Mouse (Mus musculus): Measurements from ENCODE around the gene Celsr1. TPM values are rescaled to one million over a fixed set of nuclear protein-coding genes. Genes with fewer than 3 reads are reported as not detected.

The Celsr1 gene
- polyA plus RNA-seq, 1 experiment from 2014 or later, result 30.8 TPM

DNA sequence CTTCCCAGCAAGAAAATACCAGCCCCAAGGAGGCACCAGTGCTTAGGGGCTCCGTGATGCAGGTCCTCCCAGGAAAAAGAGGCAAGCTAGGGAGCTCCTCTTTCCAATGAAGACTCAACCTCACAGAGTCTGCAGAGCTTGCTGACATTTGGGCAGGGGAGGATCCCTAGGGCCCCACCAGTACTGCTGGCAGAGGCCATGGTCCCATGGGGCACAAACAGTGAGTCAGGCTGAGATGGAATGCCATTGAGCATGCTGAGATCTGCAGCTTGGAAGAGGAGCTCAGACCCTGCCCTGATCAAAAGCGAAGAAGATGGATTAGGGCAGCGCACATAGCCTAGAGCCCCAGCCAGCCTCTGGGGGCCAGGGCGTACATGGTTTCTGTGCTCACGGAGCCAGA is 7.8 kb upstream of the Celsr1 start:
- in situ Hi-C loops (cut with MboI; ENCODE audit: low pct_unique_long_range_greater_than_20kb), result no loop called here
- POLR2A ChIA-PET, result interaction anchor here (1.1 kb wide), 1 partner anchor 131 kb away, joined by 3 read pairs; no protein-coding TSS in a partner anchor
- CTCF ChIA-PET, result interaction anchor here (1.0 to 6.1 kb wide), 5 partner anchors 13 to 145 kb away, joined by 3 to 61 read pairs (median 9); no protein-coding TSS in a partner anchor
- TF ChIP-seq CTCF (IDR thresholded peaks at IDR 0.05), result no peak
- no peak for ATAC-seq
- H3K27me3 ChIP-seq, result no peaks in the 10 kb centered on the region
- DNase-seq (ENCODE audit: low read depth, low spot score), result no peak

DNA sequence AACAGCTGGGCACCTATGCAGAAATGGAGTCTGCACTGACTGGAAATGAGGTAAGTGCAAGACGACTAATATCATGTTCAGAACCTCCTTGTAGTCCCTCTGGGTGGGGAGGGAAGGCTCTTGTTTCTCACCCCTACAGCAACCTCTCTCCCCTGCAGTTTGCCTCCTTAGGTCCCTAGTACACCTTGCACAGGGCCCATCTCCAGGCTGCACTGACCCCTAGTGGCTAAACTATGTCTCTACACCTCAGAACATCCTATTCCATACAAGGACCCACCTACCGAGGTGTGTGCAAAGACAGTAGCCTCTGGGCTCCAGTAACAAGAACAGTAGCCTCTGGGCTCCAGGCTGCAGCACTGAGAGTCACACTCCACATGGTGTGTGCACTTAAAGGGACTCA is 5.2 kb upstream of the Celsr1 start:
- POLR2A ChIA-PET, result interaction anchor here (0.8 to 1.2 kb wide), 2 partner anchors 125 to 136 kb away, joined by 3 to 6 read pairs; no protein-coding TSS in a partner anchor
- CTCF ChIA-PET, result interaction anchor here (0.7 to 6.1 kb wide), 11 partner anchors 23 to 160 kb away, joined by 3 to 61 read pairs (median 3); partner anchors contain the start of gene Trmu
- no peak for DNase-seq (ENCODE audit: low read depth, low spot score)
- in situ Hi-C loops (cut with MboI; ENCODE audit: low pct_unique_long_range_greater_than_20kb), result loop anchor here (5.0 to 10.0 kb wide), 2 partner anchors 74 to 127 kb away; no protein-coding TSS in a partner anchor
- peak; percentile 19 for ATAC-seq
- H3K27me3 ChIP-seq, result no peaks in the 10 kb centered on the region
- no peak for TF ChIP-seq CTCF (IDR thresholded peaks at IDR 0.05)

DNA sequence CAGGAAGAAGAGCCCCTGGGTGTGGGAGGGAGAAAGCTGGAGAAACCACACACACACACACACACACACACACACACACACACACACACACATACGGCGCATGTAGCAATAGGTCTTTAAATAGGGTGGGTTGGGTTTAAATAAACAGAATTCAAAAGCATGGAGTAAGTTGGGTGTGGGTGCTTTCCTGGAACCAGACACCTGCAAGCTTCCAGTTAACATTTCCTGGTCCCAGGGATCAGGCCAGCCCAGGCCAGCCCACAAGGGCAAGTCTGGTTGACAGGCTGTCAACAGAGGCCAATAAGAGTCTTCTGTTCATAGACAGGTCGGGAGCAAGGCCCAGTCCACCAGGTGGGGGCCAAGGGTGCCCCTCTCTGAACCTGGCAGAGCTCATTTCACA is 2.3 kb upstream of the Celsr1 start:
- ChIA-PET POLR2A (no interaction called here), CTCF (interaction anchor here (1.0 to 1.2 kb wide), 2 partner anchors 122 to 125 kb away, joined by 4 read pairs; no protein-coding TSS in a partner anchor)
- no peaks in the 10 kb centered on the region for H3K27me3 ChIP-seq
- ATAC-seq (no peak), DNase-seq (ENCODE audit: low read depth, low spot score) (no peak)
- no peak for TF ChIP-seq CTCF (IDR thresholded peaks at IDR 0.05)
- in situ Hi-C loops (cut with MboI; ENCODE audit: low pct_unique_long_range_greater_than_20kb), result loop anchor here (5.0 to 10.0 kb wide), 2 partner anchors 71 to 124 kb away; no protein-coding TSS in a partner anchor

DNA sequence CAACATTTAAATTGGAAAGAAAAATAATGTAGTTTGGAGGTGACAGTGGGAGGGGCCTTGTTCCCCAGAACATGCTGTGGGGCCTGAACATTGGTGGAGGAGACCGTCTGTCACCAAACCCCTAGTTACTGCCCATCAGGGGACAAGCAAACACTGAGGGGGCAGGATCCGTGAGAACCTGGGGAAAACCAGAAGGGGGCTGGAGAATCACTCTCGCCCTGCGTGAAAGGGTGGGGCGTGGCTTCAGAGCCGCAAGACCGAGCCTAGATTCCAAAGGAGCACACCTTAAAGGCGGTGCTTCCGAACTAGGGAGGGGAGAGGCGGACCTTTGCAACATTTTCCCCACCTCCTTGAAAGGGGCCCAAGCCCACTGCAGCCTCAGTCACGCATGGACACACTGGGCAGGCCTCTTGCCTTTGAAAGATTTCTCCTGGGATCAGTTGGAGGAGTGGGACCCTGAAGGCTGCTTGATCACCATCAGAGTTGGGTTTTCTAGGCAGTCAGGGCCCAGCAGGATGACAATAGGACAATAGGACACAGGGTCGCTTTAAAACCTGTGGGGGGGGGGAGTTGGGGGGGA is 1.3 kb upstream of the Celsr1 start:
- in situ Hi-C loops (cut with MboI; ENCODE audit: low pct_unique_long_range_greater_than_20kb), result loop anchor here (5.0 to 10.0 kb wide), 2 partner anchors 70 to 123 kb away; no protein-coding TSS in a partner anchor
- POLR2A ChIA-PET, result no interaction called here
- DNase-seq (ENCODE audit: low read depth, low spot score), result no peak
- CTCF ChIA-PET, result interaction anchor here (1.0 to 1.2 kb wide), 2 partner anchors 121 to 124 kb away, joined by 3 to 4 read pairs (median 4); no protein-coding TSS in a partner anchor
- no peaks in the 10 kb centered on the region for H3K27me3 ChIP-seq
- ATAC-seq, result no peak
- TF ChIP-seq CTCF (IDR thresholded peaks at IDR 0.05), result no peak

DNA sequence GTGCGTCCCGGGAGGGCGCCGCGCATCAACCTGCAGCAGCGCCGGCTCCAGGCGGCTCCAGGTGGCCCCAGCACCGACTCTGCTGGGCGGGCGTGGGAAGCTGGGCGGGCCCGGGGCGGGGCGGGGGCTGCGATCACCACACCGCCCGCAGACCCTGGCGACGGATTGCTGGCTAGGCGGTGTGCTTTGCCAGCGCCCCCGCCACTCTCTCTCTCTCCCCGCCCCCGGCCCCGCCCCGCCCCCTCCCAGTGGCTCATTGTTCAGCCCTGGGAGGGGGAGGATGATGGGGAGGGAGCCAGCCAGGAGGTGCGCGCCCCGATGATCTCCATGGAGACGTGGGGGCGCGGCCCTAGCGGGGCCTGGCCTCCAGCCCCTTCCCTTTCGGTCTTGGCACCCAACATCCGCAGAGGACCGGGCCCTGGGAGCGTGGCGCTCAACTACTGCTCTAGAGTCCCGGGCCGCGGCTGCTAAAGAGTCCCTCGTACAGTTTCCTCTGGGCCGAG is 495 bp upstream of the Celsr1 start:
- DNase-seq (ENCODE audit: low read depth, low spot score) (no peak), ATAC-seq (peak; percentile 56)
- in situ Hi-C loops (cut with MboI; ENCODE audit: low pct_unique_long_range_greater_than_20kb), result loop anchor here (10.0 kb wide), 1 partner anchor 69 kb away; no protein-coding TSS in a partner anchor
- CTCF ChIA-PET, result interaction anchor here (0.9 to 1.3 kb wide), 5 partner anchors 10 to 120 kb away, joined by 3 read pairs; no protein-coding TSS in a partner anchor
- H3K27me3 ChIP-seq, result no peaks in the 10 kb centered on the region
- POLR2A ChIA-PET, result interaction anchor here (1.0 to 2.1 kb wide), 4 partner anchors 43 to 116 kb away, joined by 3 to 8 read pairs (median 5); no protein-coding TSS in a partner anchor
- TF ChIP-seq CTCF (IDR thresholded peaks at IDR 0.05), result no peak

DNA sequence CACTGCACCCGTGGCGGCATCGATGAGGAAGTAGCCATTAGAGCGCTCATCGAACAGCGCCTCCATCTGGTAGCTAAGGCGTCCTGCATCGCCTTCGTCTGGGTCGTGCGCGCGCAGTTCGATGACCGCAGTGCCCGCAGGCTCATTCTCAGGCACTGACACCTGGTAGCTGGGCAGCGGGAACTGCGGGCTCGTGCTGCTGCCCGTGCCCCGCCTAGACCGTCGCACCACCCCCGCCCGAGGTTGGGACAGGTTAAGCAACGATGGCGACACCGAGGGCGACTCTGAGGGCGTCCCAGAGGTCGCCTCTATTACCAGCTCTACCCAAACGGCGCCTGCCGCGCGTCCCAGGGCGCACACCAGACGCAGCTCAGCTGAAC is 776 bp downstream of the Celsr1 start:
- ChIA-PET CTCF (interaction anchor here (0.9 to 1.3 kb wide), 8 partner anchors 9 to 124 kb away, joined by 3 to 5 read pairs (median 3); no protein-coding TSS in a partner anchor), POLR2A (interaction anchor here (1.0 to 2.1 kb wide), 4 partner anchors 41 to 115 kb away, joined by 3 to 8 read pairs (median 5); no protein-coding TSS in a partner anchor)
- in situ Hi-C loops (cut with MboI; ENCODE audit: low pct_unique_long_range_greater_than_20kb), result loop anchor here (10.0 kb wide), 1 partner anchor 68 kb away; no protein-coding TSS in a partner anchor
- TF ChIP-seq CTCF (IDR thresholded peaks at IDR 0.05), result no peak
- H3K27me3 ChIP-seq, result no peaks in the 10 kb centered on the region
- DNase-seq (ENCODE audit: low read depth, low spot score) (no peak), ATAC-seq (no peak)

DNA sequence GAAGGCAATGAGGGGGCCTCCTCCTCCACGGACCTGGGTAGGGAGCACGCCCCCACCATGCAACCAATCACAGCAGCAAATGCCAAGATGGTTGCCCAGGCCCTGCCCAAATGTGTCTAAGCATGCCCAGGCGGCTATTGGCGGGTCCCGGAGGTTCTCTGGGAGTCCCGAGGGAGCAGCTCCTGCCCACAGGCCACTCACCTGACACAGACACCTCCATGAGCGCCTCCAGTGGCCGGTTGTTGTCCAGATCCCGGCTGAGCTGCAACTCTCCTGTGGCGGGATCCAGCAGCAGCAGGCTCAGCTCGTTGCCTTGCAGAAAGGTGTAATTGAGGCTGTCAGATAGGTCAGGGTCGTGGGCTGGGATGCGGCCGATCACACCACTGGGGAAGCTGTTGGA is 3.6 kb downstream of the Celsr1 start:
- in situ Hi-C loops (cut with MboI; ENCODE audit: low pct_unique_long_range_greater_than_20kb), result loop anchor here (10.0 kb wide), 1 partner anchor 65 kb away; no protein-coding TSS in a partner anchor
- CTCF ChIA-PET, result interaction anchor here (1.7 kb wide), 1 partner anchor 117 kb away, joined by 6 read pairs; no protein-coding TSS in a partner anchor
- no peaks in the 10 kb centered on the region for H3K27me3 ChIP-seq
- TF ChIP-seq CTCF (IDR thresholded peaks at IDR 0.05), result no peak
- POLR2A ChIA-PET, result interaction anchor here (1.2 kb wide), 1 partner anchor 81 kb away, joined by 3 read pairs; no protein-coding TSS in a partner anchor
- no peak for ATAC-seq
- DNase-seq (ENCODE audit: low read depth, low spot score), result no peak

DNA sequence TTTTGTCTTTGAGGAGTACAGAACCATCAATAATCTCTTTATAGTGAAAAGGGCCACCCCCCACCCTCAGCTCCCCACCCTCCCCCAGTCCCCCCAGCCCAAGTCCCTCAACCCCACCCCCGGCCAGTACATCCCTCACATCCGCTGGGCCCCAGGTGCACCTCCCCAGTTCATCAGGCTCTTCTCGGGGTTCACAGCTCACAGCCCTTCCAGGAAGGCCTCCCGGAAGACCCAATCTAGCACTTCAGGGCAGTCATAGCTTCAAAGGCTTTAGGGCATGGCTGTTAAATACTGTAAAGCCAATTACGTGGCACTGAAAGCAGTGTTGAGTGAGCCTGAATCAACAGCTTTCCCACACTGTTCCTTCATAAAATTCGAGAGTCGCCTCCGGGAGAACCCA is 5.7 kb downstream of the Celsr1 start:
- CTCF ChIA-PET, result no interaction called here
- no peak for ATAC-seq

DNA sequence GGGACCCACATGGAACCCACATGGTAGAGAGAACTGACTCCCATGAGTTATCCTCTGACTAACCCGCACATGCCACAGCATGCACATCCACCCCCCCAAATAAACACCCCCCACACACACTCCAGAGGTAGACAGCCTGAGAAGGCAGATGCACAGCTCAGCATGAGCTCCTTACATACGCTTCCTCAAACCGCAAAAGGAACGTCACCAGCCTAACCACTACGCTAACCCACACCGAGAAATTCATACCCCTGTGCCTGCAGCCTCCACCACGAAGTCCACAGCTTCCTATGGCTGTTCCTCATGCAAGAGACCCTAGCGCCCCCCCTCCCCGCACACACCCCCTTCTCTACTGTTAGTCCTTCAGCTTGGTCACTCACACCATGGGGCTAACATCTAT is 11.6 kb downstream of the Celsr1 start:
- no peaks in the 10 kb centered on the region for H3K27me3 ChIP-seq
- ATAC-seq (no peak), DNase-seq (ENCODE audit: low read depth, low spot score) (no peak)
- ChIA-PET POLR2A (no interaction called here), CTCF (no interaction called here)
- no peak for TF ChIP-seq CTCF (IDR thresholded peaks at IDR 0.05)
- in situ Hi-C loops (cut with MboI; ENCODE audit: low pct_unique_long_range_greater_than_20kb), result no loop called here

More for the DNA sequence above, 5.7 kb downstream of the Celsr1 start:
- no peak for DNase-seq (ENCODE audit: low read depth, low spot score)
- POLR2A ChIA-PET, result interaction anchor here (0.6 kb wide), 1 partner anchor 23 kb away, joined by 3 read pairs; no protein-coding TSS in a partner anchor
- in situ Hi-C loops (cut with MboI; ENCODE audit: low pct_unique_long_range_greater_than_20kb), result no loop called here
- TF ChIP-seq CTCF (IDR thresholded peaks at IDR 0.05), result no peak
- H3K27me3 ChIP-seq, result no peaks in the 10 kb centered on the region

DNA sequence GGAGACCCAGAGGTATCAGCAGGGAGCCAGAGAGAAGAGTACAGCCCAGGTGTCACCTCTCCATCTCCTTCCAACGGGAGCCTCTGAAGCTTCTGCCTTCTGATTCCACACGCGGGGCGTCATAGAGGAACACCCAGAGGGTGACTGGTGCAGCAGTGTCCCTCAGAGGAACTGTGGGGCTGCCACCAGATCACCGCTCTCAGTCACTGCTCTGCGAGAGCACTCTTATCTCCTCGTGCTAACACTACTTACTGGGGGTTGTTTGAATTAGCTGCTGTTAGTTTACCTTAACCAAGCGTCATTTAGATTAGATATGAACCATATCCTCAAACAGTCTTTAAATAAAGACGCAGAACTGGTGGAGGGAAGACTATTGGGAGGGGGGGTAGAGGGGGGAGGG is 12.3 kb downstream of the Celsr1 start:
- TF ChIP-seq CTCF (IDR thresholded peaks at IDR 0.05), result no peak
- ChIA-PET CTCF (no interaction called here), POLR2A (no interaction called here)
- DNase-seq (ENCODE audit: low read depth, low spot score) (no peak), ATAC-seq (no peak)
- in situ Hi-C loops (cut with MboI; ENCODE audit: low pct_unique_long_range_greater_than_20kb), result no loop called here
- no peaks in the 10 kb centered on the region for H3K27me3 ChIP-seq

DNA sequence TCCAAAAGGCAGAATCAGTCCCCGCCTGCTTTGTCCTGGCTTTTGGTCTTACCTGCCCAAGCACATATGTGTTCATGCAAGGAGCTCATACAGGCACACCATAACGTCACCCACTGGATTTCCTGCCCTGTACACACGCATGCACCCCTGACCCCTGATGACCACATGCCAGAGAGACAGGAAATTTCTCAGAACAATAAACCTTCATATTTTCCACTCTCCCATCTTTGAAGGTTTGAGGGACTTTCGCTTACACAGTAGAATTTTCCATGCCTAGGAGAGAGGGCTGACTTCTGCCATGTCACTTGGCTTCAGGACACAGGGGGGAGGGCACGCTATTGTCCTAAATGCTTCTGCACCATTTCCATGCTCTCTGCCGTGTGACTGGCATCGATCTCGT is 13.6 kb downstream of the Celsr1 start:
- DNase-seq (ENCODE audit: low read depth, low spot score) (no peak), ATAC-seq (no peak)
- ChIA-PET POLR2A (no interaction called here), CTCF (no interaction called here)
- no peak for TF ChIP-seq CTCF (IDR thresholded peaks at IDR 0.05)
- no peaks in the 10 kb centered on the region for H3K27me3 ChIP-seq
- in situ Hi-C loops (cut with MboI; ENCODE audit: low pct_unique_long_range_greater_than_20kb), result no loop called here

Data from Patski (cell line).